Mouse (Mus musculus): ENCODE measurements around the gene Nde1. TPM values are rescaled to one million over a fixed set of nuclear protein-coding genes. Genes with fewer than 3 reads are reported as not detected.

Gene Nde1
- polyA plus RNA-seq (2017; shearing (Covaris generic)) = 122 TPM

DNA sequence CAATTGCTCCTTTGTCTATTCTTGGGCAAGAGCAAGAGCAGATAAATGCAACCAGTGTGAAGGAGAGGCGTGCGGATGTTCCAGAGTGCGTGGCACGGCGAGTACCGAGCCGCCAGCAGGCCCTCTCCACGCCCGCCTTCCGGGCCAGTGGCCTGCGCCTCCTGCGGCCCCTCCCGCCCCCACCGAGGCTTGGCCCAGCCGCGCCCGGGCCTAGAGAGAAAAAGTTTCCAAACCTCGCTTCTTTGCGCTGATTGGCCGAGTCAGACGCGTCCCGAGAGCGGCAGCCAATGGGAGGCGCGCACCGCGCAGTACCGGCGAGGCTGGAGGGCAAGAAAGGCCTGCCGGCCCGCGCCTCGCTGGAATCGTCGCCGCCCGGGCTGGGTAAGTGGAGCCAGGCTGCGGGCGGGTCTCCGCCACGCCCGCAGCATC lies at the start of gene Nde1, which contains the start of gene Marf1:
Gene Nde1, plus strand, starts transcription at position 288 of the 429 bp plus-strand sequence.
Gene Marf1, minus strand, starts transcription at position 364 of the 429 bp plus-strand sequence.

Other genes with a start within 250 kb of the Nde1 start
- gene 2900011O08Rik, start 176.7 kb upstream of the Nde1 start, polyA plus RNA-seq (2017; shearing (Covaris generic)) = not detected
- not detected for gene Ifitm7, start 176.4 kb upstream of the Nde1 start, polyA plus RNA-seq (2017; shearing (Covaris generic))
- gene Marf1, start 76 bp downstream of the Nde1 start, polyA plus RNA-seq (2017; shearing (Covaris generic)) = 6.4 TPM
- not detected for gene Myh11, start 128.1 kb downstream of the Nde1 start, polyA plus RNA-seq (2017; shearing (Covaris generic))
- 113 TPM for gene Fopnl, start 154.1 kb downstream of the Nde1 start, polyA plus RNA-seq (2017; shearing (Covaris generic))
- 48.1 TPM for gene Abcc1, start 198.3 kb downstream of the Nde1 start, polyA plus RNA-seq (2017; shearing (Covaris generic))

Measured in inflammation-experienced regulatory T-cells, adult 16 weeks (primary cell).